Comparison of ENCODE assay signal across 7 mouse cellular contexts in the genomic region with DNA sequence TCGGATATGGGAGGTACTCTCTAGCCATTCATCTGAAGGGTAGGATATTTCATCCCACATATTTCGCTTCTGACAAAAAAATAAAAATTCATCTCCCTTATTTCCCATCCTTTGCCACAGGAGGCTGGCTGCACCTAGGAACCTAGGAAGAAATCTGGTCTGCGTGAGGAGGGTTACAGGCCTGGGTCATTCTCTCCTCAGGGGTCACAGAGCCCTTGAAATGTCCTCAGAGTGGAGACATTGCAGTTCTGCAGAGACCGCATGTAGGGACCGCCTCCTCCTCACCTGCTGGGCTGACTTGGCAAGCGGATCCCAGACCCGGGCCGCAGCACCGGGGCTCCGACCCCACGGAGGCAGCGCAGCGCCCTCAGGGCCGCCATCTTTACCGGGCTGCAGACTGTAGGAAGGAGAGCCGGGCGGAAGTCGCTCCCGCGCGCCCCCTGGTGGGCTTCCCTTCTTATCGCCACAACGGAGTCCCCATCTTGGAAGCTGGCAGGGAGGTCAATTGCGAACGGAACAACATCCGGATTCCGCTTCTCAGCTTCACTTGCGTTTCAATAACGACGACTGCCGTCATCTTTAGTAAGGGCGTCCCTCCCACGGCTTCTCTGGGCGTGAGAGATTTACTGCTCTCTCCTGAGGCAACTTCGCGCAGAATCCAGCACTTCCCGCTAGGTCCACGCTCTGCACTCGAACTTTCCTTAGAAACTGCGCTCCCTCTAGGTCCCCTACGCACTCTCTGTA. TPM values are rescaled to one million over a fixed set of nuclear protein-coding genes. Genes with fewer than 3 reads are reported as not detected.
A peak's percentile ranks its signal among the peaks of the same experiment; 100 is the strongest.
DNase-seq lines count a peak whose midpoint lies in the region; ATAC-seq and TF ChIP-seq lines count a peak whose summit lies in the region.

No protein-coding gene starts in this region.

- peak; percentile 65 for TF ChIP-seq POLR2A in small intestine, adult 2 months (IDR thresholded peaks at IDR 0.05; ENCODE audit: low read depth, low read length)

- peak; percentile 98 for DNase-seq in adrenal gland, postnatal 10 days
- DNase-seq in embryonic facial prominence, embryonic 10.5 days (ENCODE audit: low spot score) = peak; percentile 99
- DNase-seq in gonadal fat pad, adult 2 months (ENCODE audit: low read depth) = peak; percentile 94
- DNase-seq in left cerebral cortex, postnatal 4 days = peak; percentile 98

- H3K4me2 ChIP-seq in intestine, postnatal 0 days (replicated peaks; ENCODE audit: low read depth) = peak overlapping the region; percentile 79
- H3K4me2 ChIP-seq in midbrain, embryonic 12.5 days (replicated peaks) = peak overlapping the region; percentile 83

- H3K9me3 ChIP-seq in embryonic facial prominence, embryonic 10.5 days = no peaks in the 10 kb centered on the region
- no peaks in the 10 kb centered on the region for H3K9me3 ChIP-seq in intestine, postnatal 0 days (ENCODE audit: control insufficient read depth)
- H3K9me3 ChIP-seq in midbrain, embryonic 12.5 days = no peaks in the 10 kb centered on the region

- peak overlapping the region; percentile 84 for H3K4me3 ChIP-seq in embryonic facial prominence, embryonic 10.5 days
- H3K4me3 ChIP-seq in intestine, postnatal 0 days (ENCODE audit: low read depth, low read length) = peak overlapping the region; percentile 85
- H3K4me3 ChIP-seq in midbrain, embryonic 12.5 days = peak overlapping the region; percentile 83
- peak overlapping the region; percentile 73 for H3K4me3 ChIP-seq in small intestine, adult 2 months (ENCODE audit: low read depth, low read length)

- TF ChIP-seq CTCF in intestine, postnatal 0 days (IDR thresholded peaks at IDR 0.05; ENCODE audit: low read depth) = peak; percentile 98
- TF ChIP-seq CTCF in small intestine, adult 2 months (IDR thresholded peaks at IDR 0.05; ENCODE audit: extremely low read depth, insufficient read length, insufficient replicate concordance, low read depth, low read length) = peak; percentile 92

- peak overlapping the region; percentile 80 for H3K9ac ChIP-seq in intestine, postnatal 0 days (ENCODE audit: low read depth, low read length)
- peak overlapping the region; percentile 89 for H3K9ac ChIP-seq in midbrain, embryonic 12.5 days (replicated peaks)

- intact Hi-C loops in left cerebral cortex, postnatal 4 days (cut with DNase I) = no loop called here

- ATAC-seq in intestine, postnatal 0 days = peak; percentile 93
- peak; percentile 89 for ATAC-seq in midbrain, embryonic 12.5 days (ENCODE audit: low FRiP score, low read depth)

- H3K36me3 ChIP-seq in embryonic facial prominence, embryonic 10.5 days (replicated peaks) = peaks cover 36% of the 10 kb centered on the region
- H3K36me3 ChIP-seq in intestine, postnatal 0 days (ENCODE audit: control insufficient read depth, insufficient read depth) = peaks cover 21% of the 10 kb centered on the region
- H3K36me3 ChIP-seq in midbrain, embryonic 12.5 days = peaks cover 24% of the 10 kb centered on the region
- H3K36me3 ChIP-seq in small intestine, adult 2 months (ENCODE audit: control insufficient read depth, insufficient read depth, low read length) = peaks cover 18% of the 10 kb centered on the region

- H3K27ac ChIP-seq in embryonic facial prominence, embryonic 10.5 days (replicated peaks) = peak overlapping the region; percentile 92
- peak overlapping the region; percentile 83 for H3K27ac ChIP-seq in intestine, postnatal 0 days (ENCODE audit: low read depth, low read length)
- H3K27ac ChIP-seq in midbrain, embryonic 12.5 days (replicated peaks) = peak overlapping the region; percentile 69
- peak overlapping the region; percentile 72 for H3K27ac ChIP-seq in small intestine, adult 2 months (ENCODE audit: insufficient read depth, low read depth, low read length)

- WGBS in embryonic facial prominence, embryonic 10.5 days = under 1% methylated on average over 41 of the region's 41 CpGs
- WGBS in intestine, postnatal 0 days = under 1% methylated on average over 41 of the region's 41 CpGs
- 0% methylated on average over 41 of the region's 41 CpGs for WGBS in midbrain, embryonic 12.5 days
- 1% methylated on average over 41 of the region's 41 CpGs for WGBS in small intestine, adult 2 months

- peaks cover 58% of the 10 kb centered on the region for H3K4me1 ChIP-seq in embryonic facial prominence, embryonic 10.5 days
- peaks cover 9% of the 10 kb centered on the region; the same call in 1 of the 2 replicates for H3K4me1 ChIP-seq in intestine, postnatal 0 days (replicated peaks; ENCODE audit: control insufficient read depth, insufficient read depth, low read length)
- H3K4me1 ChIP-seq in midbrain, embryonic 12.5 days = peaks cover 48% of the 10 kb centered on the region
- peaks cover 17% of the 10 kb centered on the region for H3K4me1 ChIP-seq in small intestine, adult 2 months (ENCODE audit: control insufficient read depth, insufficient read depth, insufficient read length, low read length)

- H3K27me3 ChIP-seq in embryonic facial prominence, embryonic 10.5 days (replicated peaks; ENCODE audit: low read depth, poor library complexity, severe bottlenecking) = no peaks in the 10 kb centered on the region
- no peaks in the 10 kb centered on the region; the same call in 1 of the 2 replicates for H3K27me3 ChIP-seq in intestine, postnatal 0 days (replicated peaks; ENCODE audit: control insufficient read depth, insufficient read depth, low read length)
- H3K27me3 ChIP-seq in midbrain, embryonic 12.5 days = 0 out of 2 replicates have a peak, but pooled peaks cover 5% of the 10 kb centered on the region
- no peaks in the 10 kb centered on the region for H3K27me3 ChIP-seq in small intestine, adult 2 months (ENCODE audit: control insufficient read depth, insufficient read depth, low read length)

RNA-seq across cellular contexts. Expression of a gene that starts 3.3 kb away (rescaled TPM):
- total RNA-seq in adrenal gland, postnatal 10 days (2021) = 1 to 10 TPM; 4.0 to 5.1 TPM
- 11.8 and 12.7 TPM in 2 replicates for polyA plus RNA-seq in embryonic facial prominence, embryonic 10.5 days (2016; fragmentation: Nextera tagmentation; extraction: Ambion mirVana)
- polyA plus RNA-seq in gonadal fat pad, adult 2 months (2012; rRNA removed) = 2.3 and 2.6 TPM in 2 replicates
- 2.0 and 2.8 TPM in 2 replicates for polyA plus RNA-seq in intestine, postnatal 0 days (2015; fragmentation: Nextera tagmentation; extraction: Ambion mirVana)
- 1 to 10 TPM; 4.2 to 5.3 TPM for total RNA-seq in left cerebral cortex, postnatal 4 days (2021)
- 8.2 and 9.2 TPM in 2 replicates for polyA plus RNA-seq in midbrain, embryonic 12.5 days (2016; fragmentation: Nextera tagmentation; extraction: Ambion mirVana)
- 1.5 and 2.6 TPM in 2 replicates for polyA plus RNA-seq in small intestine, adult 2 months (2012; rRNA removed)

RNA-seq across cellular contexts. Expression of a gene that starts 4.3 kb away (rescaled TPM):
- 1,000 to 10,000 TPM in 1 of 2 experiments, 100 to 1,000 TPM in 1; 996 to 1,019 TPM for total RNA-seq in adrenal gland, postnatal 10 days (2021)
- polyA plus RNA-seq in embryonic facial prominence, embryonic 10.5 days (2016; fragmentation: Nextera tagmentation; extraction: Ambion mirVana) = 269 and 279 TPM in 2 replicates
- 145 and 146 TPM in 2 replicates for polyA plus RNA-seq in gonadal fat pad, adult 2 months (2012; rRNA removed)
- 249 and 255 TPM in 2 replicates for polyA plus RNA-seq in intestine, postnatal 0 days (2015; fragmentation: Nextera tagmentation; extraction: Ambion mirVana)
- total RNA-seq in left cerebral cortex, postnatal 4 days (2021) = 100 to 1,000 TPM; 183 to 186 TPM
- polyA plus RNA-seq in midbrain, embryonic 12.5 days (2016; fragmentation: Nextera tagmentation; extraction: Ambion mirVana) = 224 and 226 TPM in 2 replicates
- polyA plus RNA-seq in small intestine, adult 2 months (2012; rRNA removed) = 79.8 and 116 TPM in 2 replicates

RNA-seq across cellular contexts. Expression of a gene that starts 12.7 kb away (rescaled TPM):
- total RNA-seq in adrenal gland, postnatal 10 days (2021) = 10 to 100 TPM; 14.4 to 19.2 TPM
- polyA plus RNA-seq in embryonic facial prominence, embryonic 10.5 days (2016; fragmentation: Nextera tagmentation; extraction: Ambion mirVana) = 12.4 and 16.5 TPM in 2 replicates
- polyA plus RNA-seq in gonadal fat pad, adult 2 months (2012; rRNA removed) = 71.7 and 80.1 TPM in 2 replicates
- polyA plus RNA-seq in intestine, postnatal 0 days (2015; fragmentation: Nextera tagmentation; extraction: Ambion mirVana) = 47.7 and 54.0 TPM in 2 replicates
- 1 to 10 TPM; 7.1 to 8.0 TPM for total RNA-seq in left cerebral cortex, postnatal 4 days (2021)
- polyA plus RNA-seq in midbrain, embryonic 12.5 days (2016; fragmentation: Nextera tagmentation; extraction: Ambion mirVana) = 22.3 and 28.4 TPM in 2 replicates
- polyA plus RNA-seq in small intestine, adult 2 months (2012; rRNA removed) = 36.9 and 46.7 TPM in 2 replicates

RNA-seq across cellular contexts. Expression of a gene that starts 22.0 kb away (rescaled TPM):
- total RNA-seq in adrenal gland, postnatal 10 days (2021) = 1,000 to 10,000 TPM; 1,052 to 2,650 TPM
- 2.7 and 3.1 TPM in 2 replicates for polyA plus RNA-seq in embryonic facial prominence, embryonic 10.5 days (2016; fragmentation: Nextera tagmentation; extraction: Ambion mirVana)
- polyA plus RNA-seq in gonadal fat pad, adult 2 months (2012; rRNA removed) = 1.5 and 18.5 TPM in 2 replicates
- 9.2 and 14.1 TPM in 2 replicates for polyA plus RNA-seq in intestine, postnatal 0 days (2015; fragmentation: Nextera tagmentation; extraction: Ambion mirVana)
- 1 to 10 TPM; 2.6 to 3.0 TPM for total RNA-seq in left cerebral cortex, postnatal 4 days (2021)
- polyA plus RNA-seq in midbrain, embryonic 12.5 days (2016; fragmentation: Nextera tagmentation; extraction: Ambion mirVana) = 2.9 and 6.6 TPM in 2 replicates
- polyA plus RNA-seq in small intestine, adult 2 months (2012; rRNA removed) = 0.94 TPM in 1 of 2 replicates, not detected in the other

RNA-seq across cellular contexts. Expression of a gene that starts 23.2 kb away (rescaled TPM):
- 10 to 100 TPM; 28.9 to 34.7 TPM for total RNA-seq in adrenal gland, postnatal 10 days (2021)
- polyA plus RNA-seq in embryonic facial prominence, embryonic 10.5 days (2016; fragmentation: Nextera tagmentation; extraction: Ambion mirVana) = 68.7 and 70.8 TPM in 2 replicates
- 69.9 and 71.7 TPM in 2 replicates for polyA plus RNA-seq in gonadal fat pad, adult 2 months (2012; rRNA removed)
- polyA plus RNA-seq in intestine, postnatal 0 days (2015; fragmentation: Nextera tagmentation; extraction: Ambion mirVana) = 27.0 and 27.4 TPM in 2 replicates
- 10 to 100 TPM; 74.2 to 87.8 TPM for total RNA-seq in left cerebral cortex, postnatal 4 days (2021)
- 72.1 and 80.6 TPM in 2 replicates for polyA plus RNA-seq in midbrain, embryonic 12.5 days (2016; fragmentation: Nextera tagmentation; extraction: Ambion mirVana)
- 38.5 and 78.5 TPM in 2 replicates for polyA plus RNA-seq in small intestine, adult 2 months (2012; rRNA removed)

Comparison
In these comparisons a context has a peak if more than half of its experiments do, and no peak if none do; other contexts are left out.
1. Peak in every context shown above with its lines: DNase-seq, ATAC-seq, H3K4me3 ChIP-seq and H3K27ac ChIP-seq.